Mouse (Mus musculus) heart, embryonic 16.5 days (tissue): ENCODE measurements around the gene Bcl2a1c. TPM values are rescaled to one million over a fixed set of nuclear protein-coding genes. Genes with fewer than 3 reads are reported as not detected.
"Not testable (repeated sequence)": the region's sequence is repeated elsewhere in the genome, so short reads cannot be mapped to it uniquely, and the experiment has no call there.

Source experiments
- ATAC-seq: fragments of 200-750 bp; cut with Nextera tagmentation; replicated peaks from 2 replicates; pipeline ENCODE4 v1.8.0; 2017; ENCODE audit warnings: moderate number of reproducible peaks; ENCODE audit not compliant: insufficient read depth, low FRiP score; ENCODE audit errors: extremely low read depth
- H3K27ac ChIP-seq: fragments of 300-500 bp; sonication (generic); 2 replicates; pipeline ENCODE4 v1.5.1; 2014; ENCODE audit warnings: mild to moderate bottlenecking, low read length, control low read depth, moderate library complexity
- H3K27me3 ChIP-seq: fragments of 300-500 bp; sonication (generic); 2 replicates; pipeline ENCODE4 v1.6.1; 2014; ENCODE audit warnings: low read length, mixed read lengths; ENCODE audit not compliant: control insufficient read depth, insufficient read depth
- H3K36me3 ChIP-seq: fragments of 300-500 bp; sonication (generic); 2 replicates; pipeline ENCODE4 v1.6.1; 2014; ENCODE audit not compliant: control insufficient read depth, insufficient read depth
- H3K4me1 ChIP-seq: fragments of 300-500 bp; sonication (generic); 2 replicates; pipeline ENCODE4 v1.6.1; 2014; ENCODE audit warnings: low read length, mixed read lengths; ENCODE audit not compliant: control insufficient read depth, insufficient read depth
- H3K4me2 ChIP-seq: fragments of 300-500 bp; sonication (generic); 2 replicates; pipeline ENCODE4 v1.6.1; 2014; ENCODE audit warnings: low read depth, mild to moderate bottlenecking, control low read depth, low read length
- H3K4me3 ChIP-seq: fragments of 300-500 bp; sonication (generic); 2 replicates; pipeline ENCODE4 v1.5.1; 2014; ENCODE audit warnings: mild to moderate bottlenecking, control low read depth, low read length
- H3K9ac ChIP-seq: fragments of 300-500 bp; sonication (generic); 2 replicates; pipeline ENCODE4 v1.6.1; 2014; ENCODE audit warnings: low read length, control low read depth
- H3K9me3 ChIP-seq: fragments of 300-500 bp; sonication (generic); replicated peaks from 2 replicates; pipeline ENCODE4 v1.6.1; 2016; ENCODE audit warnings: low read length; ENCODE audit not compliant: control insufficient read depth
- WGBS: fragments of 180-500 bp; shearing (Covaris S2); extraction: QIAGEN DNeasy Blood & Tissue Kit; methylation state at CpG from one replicate; pipeline ENCODE4 v1.1.7; 2014; 5-methylcytosine and 5-hydroxymethylcytosine counted together
- polyA plus RNA-seq: library from polyadenylated mRNA; unstranded; fragments of >200 nt; fragmentation: Nextera tagmentation; extraction: Ambion mirVana; gene quantifications from 2 replicates; pipeline ENCODE4 v1.2.1, GENCODE M21; 2015

Gene Bcl2a1c
- not detected in 2 replicates for polyA plus RNA-seq

GRCm38 (mm10) chr9:114329855-114330254, at the start of gene Bcl2a1c:
Bcl2a1c (plus strand) TSS chr9:114330135.
- not testable (repeated sequence) for ATAC-seq, H3K4me3 ChIP-seq, H3K4me2 ChIP-seq, H3K36me3 ChIP-seq, H3K27ac ChIP-seq, H3K4me1 ChIP-seq, H3K27me3 ChIP-seq, H3K9ac ChIP-seq, H3K9me3 ChIP-seq
- WGBS: 52% methylated on average over 9 of the region's 9 CpGs

GRCm38 (mm10) chr9:114305957-114306356, 24.0 kb upstream of the Bcl2a1c start:
- H3K36me3 ChIP-seq, ATAC-seq, H3K4me3 ChIP-seq, H3K9me3 ChIP-seq, H3K9ac ChIP-seq, H3K4me1 ChIP-seq, H3K27ac ChIP-seq, H3K27me3 ChIP-seq, H3K4me2 ChIP-seq: not testable (repeated sequence)

GRCm38 (mm10) chr9:114311752-114312151, 18.2 kb upstream of the Bcl2a1c start:
- WGBS: 69% methylated on average over 2 of the region's 2 CpGs
- not testable (repeated sequence) for ATAC-seq, H3K4me3 ChIP-seq

GRCm38 (mm10) chr9:114318021-114318420, 11.9 kb upstream of the Bcl2a1c start:
- H3K27ac ChIP-seq: no peak overlapping the region
- no peaks in the 10 kb centered on the region for H3K27me3 ChIP-seq
- no peak for ATAC-seq
- WGBS: 7% methylated on average over 2 of the region's 2 CpGs
- no peak overlapping the region for H3K4me2 ChIP-seq
- no peaks in the 10 kb centered on the region for H3K36me3 ChIP-seq
- H3K4me1 ChIP-seq: no peaks in the 10 kb centered on the region
- H3K9me3 ChIP-seq: no peaks in the 10 kb centered on the region
- H3K9ac ChIP-seq: no peak overlapping the region
- H3K4me3 ChIP-seq: no peak overlapping the region

More at GRCm38 (mm10) chr9:114311752-114312151, 18.2 kb upstream of the Bcl2a1c start:
- not testable (repeated sequence) for H3K9me3 ChIP-seq, H3K27ac ChIP-seq, H3K4me2 ChIP-seq, H3K36me3 ChIP-seq, H3K4me1 ChIP-seq, H3K9ac ChIP-seq, H3K27me3 ChIP-seq

GRCm38 (mm10) chr9:114326011-114326748, 3.8 kb upstream of the Bcl2a1c start:
- WGBS: 58% methylated on average over 3 of the region's 3 CpGs
- no peaks in the 10 kb centered on the region for H3K9me3 ChIP-seq
- H3K9ac ChIP-seq: no peak overlapping the region
- H3K27ac ChIP-seq: no peak overlapping the region
- H3K36me3 ChIP-seq: no peaks in the 10 kb centered on the region
- H3K4me2 ChIP-seq: no peak overlapping the region
- H3K4me1 ChIP-seq: no peaks in the 10 kb centered on the region
- no peak for ATAC-seq
- H3K4me3 ChIP-seq: no peak overlapping the region
- H3K27me3 ChIP-seq: no peaks in the 10 kb centered on the region

- H3K9me3 ChIP-seq, H3K4me3 ChIP-seq, H3K27ac ChIP-seq, ATAC-seq, H3K4me2 ChIP-seq, H3K9ac ChIP-seq, H3K27me3 ChIP-seq, H3K4me1 ChIP-seq, H3K36me3 ChIP-seq: not testable (repeated sequence)
Observed at GRCm38 (mm10) chr9:114328332-114328731, 1.6 kb upstream of the Bcl2a1c start.

- peak; percentile 88 for ATAC-seq
- Histone ChIP-seq H3K9me3 (no peaks in the 10 kb centered on the region), H3K27me3 (no peaks in the 10 kb centered on the region), H3K4me2 (peak overlapping the region; percentile 85), H3K27ac (peak overlapping the region; percentile 34), H3K36me3 (no peaks in the 10 kb centered on the region), H3K4me1 (peaks cover 7% of the 10 kb centered on the region; the same call in 1 of the 2 replicates), H3K9ac (peak overlapping the region; percentile 78), H3K4me3 (peak overlapping the region; percentile 60)
- under 1% methylated on average over 48 of the region's 48 CpGs for WGBS
Observed at GRCm38 (mm10) chr9:114367783-114368470, 38.0 kb downstream of the Bcl2a1c start.

GRCm38 (mm10) chr9:114368471-114368858, 38.5 kb downstream of the Bcl2a1c start:
- peaks cover 7% of the 10 kb centered on the region; the same call in 1 of the 2 replicates for H3K4me1 ChIP-seq
- H3K27me3 ChIP-seq: no peaks in the 10 kb centered on the region
- peak overlapping the region; percentile 85 for H3K4me2 ChIP-seq
- no peaks in the 10 kb centered on the region for H3K9me3 ChIP-seq
- H3K27ac ChIP-seq: peak overlapping the region; percentile 34
- peak overlapping the region; percentile 78 for H3K9ac ChIP-seq
- peak overlapping the region; percentile 60 for H3K4me3 ChIP-seq
- no peaks in the 10 kb centered on the region for H3K36me3 ChIP-seq
- no peak for ATAC-seq
- WGBS: 12% methylated on average over 12 of the region's 12 CpGs

- H3K27me3 ChIP-seq, H3K4me1 ChIP-seq, H3K9ac ChIP-seq, H3K9me3 ChIP-seq, H3K36me3 ChIP-seq, H3K4me3 ChIP-seq, H3K27ac ChIP-seq: not testable (repeated sequence)
- 49% methylated on average over 5 of the region's 5 CpGs for WGBS
- ATAC-seq: 0 out of 2 replicates have a peak, but pooled peaks have one; percentile 35
- H3K4me2 ChIP-seq: peak overlapping the region; percentile 85; the same call in 1 of the 2 replicates
Observed at GRCm38 (mm10) chr9:114369389-114369788, 39.5 kb downstream of the Bcl2a1c start.
